Mouse (Mus musculus) ZHBTc4 (cell line): ENCODE results near the gene Lilra5.
"Not testable (repeated sequence)": the region's sequence is repeated elsewhere in the genome, so short reads cannot be mapped to it uniquely, and the experiment has no call there.

Experiments used
- DNase-seq: peaks from one replicate; pipeline ENCODE4 v3.0.0-alpha.2; 2011; ENCODE audit warnings: low read depth, low spot score

Lilra5 gene

GRCm38 (mm10) chr7:4237454-4237853 is at the start of gene Lilra5:
Lilra5 (plus strand) TSS chr7:4237754.
- DNase-seq: no peak

- DNase-seq: no peak
Observed at GRCm38 (mm10) chr7:4207126-4207525, 30.4 kb upstream of the Lilra5 start.

- no peak for DNase-seq
Observed at GRCm38 (mm10) chr7:4208626-4209025, 28.9 kb upstream of the Lilra5 start.

GRCm38 (mm10) chr7:4213436-4213835 is 24.1 kb upstream of the Lilra5 start:
- DNase-seq: peak; percentile 58

GRCm38 (mm10) chr7:4215396-4215795 is 22.2 kb upstream of the Lilra5 start:
- DNase-seq: no peak

GRCm38 (mm10) chr7:4215805-4216204 is 21.7 kb upstream of the Lilra5 start:
- DNase-seq: no peak

- no peak for DNase-seq
Observed at GRCm38 (mm10) chr7:4235536-4235935, 2.0 kb upstream of the Lilra5 start.

- no peak for DNase-seq
Observed at GRCm38 (mm10) chr7:4239038-4239721, 1.6 kb downstream of the Lilra5 start.

GRCm38 (mm10) chr7:4251211-4251610 is 13.7 kb downstream of the Lilra5 start:
- DNase-seq: peak; percentile 87

GRCm38 (mm10) chr7:4256060-4256459 is 18.5 kb downstream of the Lilra5 start:
- not testable (repeated sequence) for DNase-seq

GRCm38 (mm10) chr7:4260521-4260920 is 23.0 kb downstream of the Lilra5 start:
- DNase-seq: peak; percentile 76

GRCm38 (mm10) chr7:4272106-4272505 is 34.6 kb downstream of the Lilra5 start:
- not testable (repeated sequence) for DNase-seq

GRCm38 (mm10) chr7:4273874-4274273 is 36.3 kb downstream of the Lilra5 start:
- not testable (repeated sequence) for DNase-seq

GRCm38 (mm10) chr7:4275500-4275899 is 37.9 kb downstream of the Lilra5 start:
- DNase-seq: not testable (repeated sequence)

- DNase-seq: no peak
Observed at GRCm38 (mm10) chr7:4292638-4293037, 55.1 kb downstream of the Lilra5 start.
